Mouse (Mus musculus) megakaryocyte, embryonic 14.5 days (primary cell): Measurements from ENCODE around the gene Chm. TPM values are rescaled to one million over a fixed set of nuclear protein-coding genes. Genes with fewer than 3 reads are reported as not detected.
"Not testable (repeated sequence)": the region's sequence is repeated elsewhere in the genome, so short reads cannot be mapped to it uniquely, and the experiment has no call there.

ENCODE experiments used
- H3K27me3 ChIP-seq: replicated peaks from 2 replicates; pipeline ENCODE3; 2012; ENCODE audit warnings: inconsistent platforms
- H3K36me3 ChIP-seq: replicated peaks from 2 replicates; pipeline ENCODE3; 2012; ENCODE audit warnings: low read length, inconsistent platforms, mixed read lengths
- H3K4me1 ChIP-seq: 2 replicates; pipeline ENCODE4 v1.6.1; 2012; ENCODE audit warnings: inconsistent platforms
- H3K4me3 ChIP-seq: replicated peaks from 2 replicates; pipeline ENCODE3; 2012; ENCODE audit warnings: moderate library complexity, mild to moderate bottlenecking, inconsistent platforms
- H3K9me3 ChIP-seq: 2 replicates; pipeline ENCODE4 v1.6.1; 2012; ENCODE audit warnings: inconsistent platforms
- FLI1 ChIP-seq: IDR thresholded peaks from 2 replicates; pipeline ENCODE4 v1.6.1; 2012; ENCODE audit warnings: low read length, inconsistent platforms, mixed read lengths
- GATA1 ChIP-seq: IDR thresholded peaks from 3 replicates; pipeline ENCODE4 v1.6.1; 2012; ENCODE audit warnings: mixed read lengths, low read length, inconsistent platforms, borderline replicate concordance
- polyA plus RNA-seq: library from polyadenylated mRNA; stranded (reverse); fragments of >175 nt; gene quantifications from 2 replicates; pipeline ENCODE4 v1.2.3, GENCODE M21; 2012; ENCODE audit warnings: low replicate concordance; ENCODE audit not compliant: insufficient read depth

Gene Chm
- 0.53 TPM in 1 of 2 replicates, not detected in the other for polyA plus RNA-seq

GRCm38 (mm10) chrX:113185230-113185985, at the start of gene Chm:
TSS of gene Chm (minus strand) at chrX:113185517.
- Histone ChIP-seq H3K4me3 (peak within 1 kb of the TSS; percentile 95), H3K27me3 (no peaks in the 10 kb centered on the region), H3K4me1 (peaks cover 7% of the 10 kb centered on the region; the same call in 1 of the 2 replicates), H3K9me3 (no peaks in the 10 kb centered on the region), H3K36me3 (no peaks in the 10 kb centered on the region)
- TF ChIP-seq FLI1 (no peak), GATA1 (no peak)

- H3K4me1 ChIP-seq, result no peaks in the 10 kb centered on the region
- H3K4me3 ChIP-seq, result no peak overlapping the region
- no peaks in the 10 kb centered on the region for H3K36me3 ChIP-seq
- no peaks in the 10 kb centered on the region for H3K27me3 ChIP-seq
- no peaks in the 10 kb centered on the region for H3K9me3 ChIP-seq
- TF ChIP-seq GATA1 (no peak), FLI1 (no peak)
Measured at GRCm38 (mm10) chrX:113193901-113194300, 8.6 kb upstream of the Chm start.

GRCm38 (mm10) chrX:113184569-113185229, 618 bp downstream of the Chm start:
- H3K4me1 ChIP-seq, result peaks cover 7% of the 10 kb centered on the region; the same call in 1 of the 2 replicates
- H3K36me3 ChIP-seq, result no peaks in the 10 kb centered on the region
- no peaks in the 10 kb centered on the region for H3K27me3 ChIP-seq
- TF ChIP-seq FLI1 (no peak), GATA1 (no peak)
- peak overlapping the region; percentile 95 for H3K4me3 ChIP-seq
- no peaks in the 10 kb centered on the region for H3K9me3 ChIP-seq

GRCm38 (mm10) chrX:113180856-113181255, 4.5 kb downstream of the Chm start:
- H3K4me3 ChIP-seq, result not testable (repeated sequence)

GRCm38 (mm10) chrX:113172766-113173165, 12.6 kb downstream of the Chm start:
- no peak for TF ChIP-seq GATA1
- no peak for TF ChIP-seq FLI1
- no peaks in the 10 kb centered on the region for H3K27me3 ChIP-seq
- peaks cover 9% of the 10 kb centered on the region; the same call in 1 of the 2 replicates for H3K4me1 ChIP-seq
- no peak overlapping the region for H3K4me3 ChIP-seq
- no peaks in the 10 kb centered on the region for H3K9me3 ChIP-seq
- H3K36me3 ChIP-seq, result peaks cover 2% of the 10 kb centered on the region

More at GRCm38 (mm10) chrX:113180856-113181255, 4.5 kb downstream of the Chm start:
- not testable (repeated sequence) for H3K27me3 ChIP-seq, H3K9me3 ChIP-seq, H3K4me1 ChIP-seq, H3K36me3 ChIP-seq

GRCm38 (mm10) chrX:113172271-113172670, 13.0 kb downstream of the Chm start:
- H3K36me3 ChIP-seq, result peaks cover 2% of the 10 kb centered on the region
- H3K9me3 ChIP-seq, result no peaks in the 10 kb centered on the region
- H3K27me3 ChIP-seq, result no peaks in the 10 kb centered on the region
- no peak overlapping the region for H3K4me3 ChIP-seq
- TF ChIP-seq FLI1 (no peak), GATA1 (no peak)
- peaks cover 7% of the 10 kb centered on the region; the same call in 1 of the 2 replicates for H3K4me1 ChIP-seq

- Histone ChIP-seq H3K27me3 (no peaks in the 10 kb centered on the region), H3K36me3 (peaks cover 10% of the 10 kb centered on the region), H3K4me3 (no peak overlapping the region), H3K4me1 (no peaks in the 10 kb centered on the region), H3K9me3 (0 out of 2 replicates have a peak, but pooled peaks cover 3% of the 10 kb centered on the region)
- no peak for TF ChIP-seq FLI1
- TF ChIP-seq GATA1, result no peak
Measured at GRCm38 (mm10) chrX:113160268-113160860, 25.0 kb downstream of the Chm start.

GRCm38 (mm10) chrX:113084171-113084570, 101.1 kb downstream of the Chm start:
- Histone ChIP-seq H3K4me3 (no peak overlapping the region), H3K27me3 (no peaks in the 10 kb centered on the region), H3K4me1 (no peaks in the 10 kb centered on the region), H3K9me3 (no peaks in the 10 kb centered on the region), H3K36me3 (no peaks in the 10 kb centered on the region)
- no peak for TF ChIP-seq FLI1
- no peak for TF ChIP-seq GATA1

GRCm38 (mm10) chrX:113076053-113076452, 109.3 kb downstream of the Chm start:
- Histone ChIP-seq H3K36me3 (peaks cover 3% of the 10 kb centered on the region), H3K27me3 (no peaks in the 10 kb centered on the region), H3K4me1 (no peaks in the 10 kb centered on the region), H3K9me3 (no peaks in the 10 kb centered on the region), H3K4me3 (no peak overlapping the region)
- TF ChIP-seq GATA1 (no peak), FLI1 (no peak)

GRCm38 (mm10) chrX:113074823-113075222, 110.5 kb downstream of the Chm start:
- Histone ChIP-seq H3K27me3 (no peaks in the 10 kb centered on the region), H3K9me3 (no peaks in the 10 kb centered on the region), H3K4me1 (no peaks in the 10 kb centered on the region), H3K36me3 (peaks cover 3% of the 10 kb centered on the region), H3K4me3 (no peak overlapping the region)
- no peak for TF ChIP-seq FLI1
- TF ChIP-seq GATA1, result no peak
